Mouse (Mus musculus) MEL (cell line): Measurements from ENCODE around the gene Spdef. TPM values are rescaled to one million over a fixed set of nuclear protein-coding genes. Genes with fewer than 3 reads are reported as not detected.

ENCODE experiments used
- DNase-seq: peaks from one replicate; pipeline ENCODE4 v3.0.0; 2011; ENCODE audit warnings: low read depth, low spot score
- H3K27ac ChIP-seq: 2 replicates; pipeline ENCODE4 v1.5.1; 2012; ENCODE audit warnings: low read depth, mild to moderate bottlenecking, control low read depth, low read length, moderate library complexity; ENCODE audit not compliant: control insufficient read depth
- H3K27me3 ChIP-seq, 2 experiments: fragments of 150-350 bp in 1 of 2; sonication (generic) in 1 of 2; 2 replicates each; pipeline ENCODE4 v1.6.1; 2012; ENCODE audit warnings: low read length in 2 of 2, mild to moderate bottlenecking in 2 of 2, improper control_type of control experiment in 1 of 2, moderate library complexity in 1 of 2; ENCODE audit not compliant: insufficient read depth in 2 of 2, control insufficient read depth in 1 of 2
- H3K36me3 ChIP-seq, 2 experiments: 2 replicates each; pipeline ENCODE4 v1.6.1; 2012 to 2014; ENCODE audit warnings: low read length in 2 of 2, improper control_type of control experiment in 1 of 2, inconsistent platforms in 1 of 2, mild to moderate bottlenecking in 1 of 2; ENCODE audit not compliant: insufficient read depth in 2 of 2, control insufficient read depth in 1 of 2
- H3K4me1 ChIP-seq, 2 experiments: fragments of 150-350 bp in 1 of 2; sonication (generic) in 1 of 2; 2 replicates each; pipeline ENCODE4 v1.6.1; 2012; ENCODE audit warnings: low read length in 2 of 2, improper control_type of control experiment in 1 of 2, mild to moderate bottlenecking in 1 of 2; ENCODE audit not compliant: insufficient read depth in 2 of 2, control insufficient read depth in 1 of 2
- H3K4me3 ChIP-seq, 2 experiments: fragments of 150-350 bp in 1 of 2; sonication (generic) in 1 of 2; 2 replicates each; pipeline ENCODE4 v1.5.1; 2012; ENCODE audit warnings: low read depth in 2 of 2, low read length in 2 of 2, mild to moderate bottlenecking in 2 of 2, moderate library complexity in 2 of 2, control low read depth in 1 of 2, improper control_type of control experiment in 1 of 2; ENCODE audit not compliant: control insufficient read depth in 1 of 2, insufficient read depth in 1 of 2
- H3K79me2 ChIP-seq: 2 replicates; pipeline ENCODE4 v1.6.1; 2012; ENCODE audit warnings: mild to moderate bottlenecking, low read length, moderate library complexity; ENCODE audit not compliant: control insufficient read depth, poor library complexity, insufficient read depth
- H3K9ac ChIP-seq: 2 replicates; pipeline ENCODE4 v1.6.1; 2012; ENCODE audit warnings: low read depth, mild to moderate bottlenecking, control low read depth, low read length, moderate library complexity; ENCODE audit not compliant: control insufficient read depth, poor library complexity, severe bottlenecking
- H3K9me3 ChIP-seq: fragments of 150-350 bp; sonication (generic); replicated peaks from 2 replicates; pipeline ENCODE4 v1.6.1; 2012; ENCODE audit warnings: mild to moderate bottlenecking, low read length, improper control_type of control experiment, moderate library complexity; ENCODE audit not compliant: insufficient read depth
- BHLHE40 ChIP-seq: IDR thresholded peaks from 2 replicates; pipeline ENCODE4 v1.6.1; 2012; ENCODE audit warnings: low read depth, mild to moderate bottlenecking, inconsistent platforms, low read length, improper control_type of control experiment, borderline replicate concordance
- CHD2 ChIP-seq: IDR thresholded peaks from 2 replicates; pipeline ENCODE4 v1.6.1; 2011; ENCODE audit warnings: low read length, improper control_type of control experiment
- E2F4 ChIP-seq: IDR thresholded peaks from 2 replicates; pipeline ENCODE4 v1.6.1; 2011; ENCODE audit warnings: low read depth, low read length, improper control_type of control experiment, borderline replicate concordance
- EP300 ChIP-seq, 2 experiments: IDR thresholded peaks; 2 replicates each; pipeline ENCODE4 v1.6.1; 2011; ENCODE audit warnings: improper control_type of control experiment in 2 of 2, low read length in 2 of 2, low read depth in 1 of 2, mild to moderate bottlenecking in 1 of 2
- ETS1 ChIP-seq: IDR thresholded peaks from 2 replicates; pipeline ENCODE4 v1.6.1; 2012; ENCODE audit warnings: low read depth, mild to moderate bottlenecking, inconsistent platforms, low read length, improper control_type of control experiment, moderate library complexity
- GABPA ChIP-seq: IDR thresholded peaks from 2 replicates; pipeline ENCODE4 v1.6.1; 2012; ENCODE audit warnings: low read depth, mild to moderate bottlenecking, inconsistent platforms, low read length, improper control_type of control experiment, moderate library complexity
- GATA1 ChIP-seq: IDR thresholded peaks from 2 replicates; pipeline ENCODE4 v1.6.1; 2011; ENCODE audit warnings: low read depth, low read length, improper control_type of control experiment
- HCFC1 ChIP-seq: IDR thresholded peaks from 2 replicates; pipeline ENCODE4 v1.6.1; 2012; ENCODE audit warnings: low read depth, mild to moderate bottlenecking, inconsistent platforms, low read length, improper control_type of control experiment, moderate library complexity
- JUND ChIP-seq: IDR thresholded peaks from 2 replicates; pipeline ENCODE4 v1.6.1; 2011; ENCODE audit warnings: low read depth, mild to moderate bottlenecking, improper control_type of control experiment, low read length
- KAT2A ChIP-seq: conservative IDR thresholded peaks from 2 replicates; pipeline ENCODE4 v1.6.1; 2012; ENCODE audit warnings: low read depth, low read length, improper control_type of control experiment, inconsistent platforms
- MEF2A ChIP-seq: IDR thresholded peaks from 2 replicates; pipeline ENCODE4 v1.6.1; 2014; ENCODE audit warnings: low read depth, mild to moderate bottlenecking, inconsistent platforms, low read length, improper control_type of control experiment; ENCODE audit not compliant: poor library complexity, insufficient replicate concordance, severe bottlenecking; ENCODE audit errors: extremely low read depth
- MYB ChIP-seq: IDR thresholded peaks from 2 replicates; pipeline ENCODE4 v1.6.1; 2011; ENCODE audit warnings: mild to moderate bottlenecking, low read depth, low read length, improper control_type of control experiment
- MYC ChIP-seq: IDR thresholded peaks from 2 replicates; pipeline ENCODE4 v1.6.1; 2011; ENCODE audit warnings: low read depth, mild to moderate bottlenecking, low read length, improper control_type of control experiment, moderate library complexity
- NELFE ChIP-seq: IDR thresholded peaks from 2 replicates; pipeline ENCODE4 v1.6.1; 2011; ENCODE audit warnings: low read depth, low read length, improper control_type of control experiment
- NRF1 ChIP-seq: IDR thresholded peaks from 2 replicates; pipeline ENCODE4 v1.6.1; 2014; ENCODE audit warnings: low read depth, mild to moderate bottlenecking, inconsistent platforms, low read length, improper control_type of control experiment, moderate library complexity; ENCODE audit not compliant: poor library complexity, insufficient read depth, severe bottlenecking
- POLR2AphosphoS2 ChIP-seq: IDR thresholded peaks from 2 replicates; pipeline ENCODE4 v1.6.1; 2011; ENCODE audit warnings: low read length, improper control_type of control experiment
- RAD21 ChIP-seq: IDR thresholded peaks from 2 replicates; pipeline ENCODE4 v1.6.1; 2011; ENCODE audit warnings: mild to moderate bottlenecking, low read depth, low read length, improper control_type of control experiment
- RCOR1 ChIP-seq: IDR thresholded peaks from 2 replicates; pipeline ENCODE4 v1.6.1; 2012; ENCODE audit warnings: low read depth, mild to moderate bottlenecking, inconsistent platforms, low read length, improper control_type of control experiment
- SIN3A ChIP-seq: IDR thresholded peaks from 2 replicates; pipeline ENCODE4 v1.6.1; 2012; ENCODE audit warnings: low read length, improper control_type of control experiment, inconsistent platforms
- TAL1 ChIP-seq: IDR thresholded peaks from 2 replicates; pipeline ENCODE4 v1.6.1; 2012; ENCODE audit warnings: mild to moderate bottlenecking, inconsistent platforms, low read length, moderate library complexity, mixed read lengths
- TBP ChIP-seq: IDR thresholded peaks from 2 replicates; pipeline ENCODE4 v1.8.0; 2011; ENCODE audit warnings: low read depth, low read length, improper control_type of control experiment
- UBTF ChIP-seq: IDR thresholded peaks from 2 replicates; pipeline ENCODE4 v1.6.1; 2012; ENCODE audit warnings: low read depth, mild to moderate bottlenecking, inconsistent platforms, low read length, improper control_type of control experiment, moderate library complexity, borderline replicate concordance; ENCODE audit not compliant: insufficient read depth
- USF2 ChIP-seq, 2 experiments: IDR thresholded peaks; 2 replicates each; pipeline ENCODE4 v1.6.1; 2011 to 2012; ENCODE audit warnings: improper control_type of control experiment in 2 of 2, low read length in 2 of 2, borderline replicate concordance in 1 of 2, inconsistent platforms in 1 of 2, low read depth in 1 of 2, mild to moderate bottlenecking in 1 of 2; ENCODE audit not compliant: insufficient read depth in 1 of 2
- ZC3H11A ChIP-seq: IDR thresholded peaks from 2 replicates; pipeline ENCODE4 v1.6.1; 2012; ENCODE audit warnings: low read depth, mild to moderate bottlenecking, inconsistent platforms, low read length, improper control_type of control experiment
- ZKSCAN1 ChIP-seq: IDR thresholded peaks from 2 replicates; pipeline ENCODE4 v1.6.1; 2012; ENCODE audit warnings: low read depth, mild to moderate bottlenecking, inconsistent platforms, low read length, improper control_type of control experiment, moderate library complexity
- ZMIZ1 ChIP-seq: IDR thresholded peaks from 2 replicates; pipeline ENCODE4 v1.6.1; 2012; ENCODE audit warnings: low read depth, mild to moderate bottlenecking, inconsistent platforms, low read length, improper control_type of control experiment, moderate library complexity
- polyA plus RNA-seq, 2 experiments: library from polyadenylated mRNA; stranded (reverse) in 1 of 2; unstranded in 1 of 2; fragments of >175 nt in 1 of 2; fragments of >200 nt in 1 of 2; gene quantifications; 2 replicates each; pipeline versions ENCODE4 v1.2.1 to v1.2.4; 2012; ENCODE audit warnings: low replicate concordance in 2 of 2, low read depth in 1 of 2; ENCODE audit not compliant: insufficient read length in 2 of 2, insufficient read depth in 1 of 2, missing spikeins in 1 of 2
- total RNA-seq: library from RNA; depleted of rRNA; stranded (reverse); fragments of 300-350 nt; gene quantifications from 2 replicates; pipeline ENCODE4 v1.2.3, GENCODE M21; 2012

Spdef gene
- total and polyA plus RNA-seq, 3 experiments: 0.11 TPM; not detected in 2

DNA sequence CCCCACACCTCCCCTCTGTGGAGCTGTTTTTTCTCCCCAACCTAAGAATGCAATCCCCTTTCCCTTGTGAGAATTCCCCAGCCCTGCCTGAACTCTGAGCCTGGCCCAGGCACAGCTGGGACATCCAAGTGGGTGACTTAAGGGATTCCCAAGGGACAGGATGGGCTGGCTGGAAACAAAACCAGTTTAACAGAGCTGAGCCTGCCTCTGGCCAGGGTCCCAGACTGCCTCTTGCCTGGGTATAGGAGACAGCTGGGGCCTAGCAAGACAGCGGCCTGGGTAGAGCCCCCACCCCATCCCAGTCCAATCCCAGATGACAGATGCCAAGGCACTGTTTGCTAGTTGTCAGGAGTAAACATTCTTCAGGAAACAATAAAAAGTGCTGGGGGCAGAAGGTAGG is 15.9 kb downstream of the Spdef start:
- Histone ChIP-seq H3K79me2 (no peaks in the 10 kb centered on the region), H3K27me3 (no peaks in the 10 kb centered on the region), H3K4me1 (0 out of 4 replicates have a peak, but pooled peaks cover 0 to 2% of the 10 kb centered on the region in 2 experiments)
- TF ChIP-seq MEF2A (no peak), E2F4 (no peak), TAL1 (no peak), ETS1 (no peak), BHLHE40 (no peak), RCOR1 (no peak), MYB (no peak), TBP (no peak), MYC (no peak), UBTF (no peak), CHD2 (no peak), ZC3H11A (no peak), SIN3A (no peak), GABPA (no peak), ZMIZ1 (no peak), HCFC1 (no peak), RAD21 (no peak)
- TF ChIP-seq, all 39 proteins: peak for 0
- DNase-seq: no peak
- Histone ChIP-seq H3K4me3 (no peak overlapping the region), H3K27ac (no peak overlapping the region), H3K9ac (no peak overlapping the region), H3K36me3 (no peaks in the 10 kb centered on the region), H3K9me3 (no peaks in the 10 kb centered on the region)

DNA sequence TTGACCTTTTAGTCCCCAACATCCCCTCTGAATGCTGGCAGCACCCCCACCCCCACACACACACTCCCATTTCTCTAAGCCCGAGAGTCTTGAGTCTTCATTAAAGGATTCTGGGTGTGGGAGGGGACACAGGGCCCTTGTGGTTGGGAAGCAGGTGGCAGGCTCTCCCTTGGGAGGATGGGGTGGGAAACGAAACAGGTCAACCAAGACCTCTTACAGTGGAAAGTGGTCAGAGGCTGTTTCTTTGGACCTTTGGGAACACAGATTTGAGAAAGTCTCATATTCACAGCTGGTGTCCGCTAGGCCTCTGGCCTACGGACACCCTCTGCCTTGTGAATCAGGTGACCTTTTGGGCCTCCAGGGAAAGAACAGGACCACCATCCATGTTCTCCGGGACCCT is 19.1 kb downstream of the Spdef start:
- Histone ChIP-seq H3K79me2 (no peaks in the 10 kb centered on the region), H3K4me3 (no peak overlapping the region), H3K36me3 (no peaks in the 10 kb centered on the region), H3K4me1 (no peaks in the 10 kb centered on the region), H3K9me3 (no peaks in the 10 kb centered on the region), H3K27me3 (no peaks in the 10 kb centered on the region), H3K9ac (no peak overlapping the region), H3K27ac (no peak overlapping the region)
- TF ChIP-seq JUND (no peak), GATA1 (no peak), ZMIZ1 (no peak), SIN3A (no peak), RCOR1 (no peak), ZKSCAN1 (no peak), EP300 (IDR thresholded peaks at IDR 0.05; ENCODE audit: low read depth in 1 of 2, low read length in 2 of 2) (no peak), KAT2A (no peak), POLR2AphosphoS2 (no peak), CHD2 (no peak), BHLHE40 (no peak), NRF1 (no peak), USF2 (IDR thresholded peaks at IDR 0.05; ENCODE audit: borderline replicate concordance in 1 of 2, insufficient read depth in 1 of 2, low read depth in 1 of 2, low read length in 2 of 2) (no peak), TBP (no peak), NELFE (no peak)
- DNase-seq: no peak
